Comparison of ENCODE assay signal across 28 mouse cellular contexts in the genomic region with DNA sequence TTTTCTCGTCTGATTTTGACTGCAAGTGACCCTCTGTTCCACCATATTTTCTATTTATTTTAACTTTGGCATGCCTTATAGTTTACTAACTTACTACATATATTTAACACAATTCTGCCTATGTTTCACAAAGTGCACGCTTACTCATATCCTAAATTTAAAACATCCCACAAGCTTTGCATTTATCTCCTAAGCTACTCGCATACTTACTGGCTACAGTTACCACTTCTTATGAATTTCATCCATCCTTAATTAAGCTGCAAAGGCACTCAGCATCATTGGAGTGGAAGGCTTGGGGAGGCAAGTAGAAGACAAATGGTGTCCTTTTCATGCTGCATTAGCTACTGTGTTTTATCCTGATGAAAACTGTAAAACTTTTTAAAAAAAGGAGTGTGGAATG. TPM values are rescaled to one million over a fixed set of nuclear protein-coding genes. Genes with fewer than 3 reads are reported as not detected.
A peak's percentile ranks its signal among the peaks of the same experiment; 100 is the strongest.
DNase-seq lines count a peak whose midpoint lies in the region; ATAC-seq and TF ChIP-seq lines count a peak whose summit lies in the region.
"Had no signal": no experiment of that assay in that cellular context is flagged by ENCODE, and none has a peak within 500 bp of the region (broad histone marks: within the 10 kb centered on the region; RNA-seq: fewer than 3 reads in every experiment).

No protein-coding gene starts in this region.

- H3K4me2 ChIP-seq in midbrain, embryonic 11.5 days = no peak overlapping the region
- H3K4me2 ChIP-seq in midbrain, postnatal 0 days (ENCODE audit: low read depth, low read length, poor library complexity, severe bottlenecking) = no peak overlapping the region
- H3K4me2 ChIP-seq: embryonic facial prominence, embryonic 13.5 days; forebrain, embryonic 12.5 days; forebrain, embryonic 15.5 days; heart, embryonic 11.5 days; hindbrain, embryonic 14.5 days had no signal

- no peak for TF ChIP-seq CTCF in midbrain, postnatal 0 days (IDR thresholded peaks at IDR 0.05)

- WGBS in midbrain, embryonic 11.5 days = 92% methylated on average over 3 of the region's 3 CpGs
- WGBS in midbrain, postnatal 0 days = 92% methylated on average over 3 of the region's 3 CpGs

- H3K36me3 ChIP-seq in midbrain, embryonic 11.5 days (ENCODE audit: control insufficient read depth, insufficient read depth, low read length) = no peaks in the 10 kb centered on the region
- no peaks in the 10 kb centered on the region for H3K36me3 ChIP-seq in midbrain, postnatal 0 days (ENCODE audit: insufficient read depth, low read length)
- H3K36me3 ChIP-seq: embryonic facial prominence, embryonic 13.5 days; forebrain, embryonic 12.5 days; forebrain, embryonic 15.5 days had no signal

- no peaks in the 10 kb centered on the region; the same call in 1 of the 2 replicates for H3K4me1 ChIP-seq in midbrain, embryonic 11.5 days (ENCODE audit: control insufficient read depth, insufficient read depth, low read length)
- no peaks in the 10 kb centered on the region for H3K4me1 ChIP-seq in midbrain, postnatal 0 days (ENCODE audit: insufficient read depth, low read length)

- no peak overlapping the region for H3K27ac ChIP-seq in midbrain, embryonic 11.5 days (ENCODE audit: low read depth, low read length)
- H3K27ac ChIP-seq in midbrain, postnatal 0 days (ENCODE audit: low read depth, low read length) = no peak overlapping the region
- H3K27ac ChIP-seq: embryonic facial prominence, embryonic 10.5 days; embryonic facial prominence, embryonic 13.5 days; forebrain, embryonic 12.5 days; forebrain, embryonic 15.5 days; gastrocnemius, adult 2 months; heart, adult 2 months; hindbrain, embryonic 14.5 days; hindbrain, postnatal 0 days had no signal

- peak; percentile 86 for ATAC-seq in frontal cortex, adult (ENCODE audit: low TSS enrichment)
- no peak for ATAC-seq in midbrain, embryonic 11.5 days (ENCODE audit: low FRiP score)
- no peak for ATAC-seq in midbrain, postnatal 0 days (ENCODE audit: low FRiP score)
- ATAC-seq: forebrain, embryonic 15.5 days; hindbrain, postnatal 0 days; inflammation-experienced regulatory T-cells, adult 6 months; intestine, embryonic 16.5 days had no signal

- no peak overlapping the region for H3K4me3 ChIP-seq in midbrain, embryonic 11.5 days (ENCODE audit: low read depth, low read length)
- H3K4me3 ChIP-seq in midbrain, postnatal 0 days (ENCODE audit: low read depth, low read length) = no peak overlapping the region
- H3K4me3 ChIP-seq: embryonic facial prominence, embryonic 10.5 days; embryonic facial prominence, embryonic 13.5 days; erythroblast, embryonic 14.5 days; forebrain, embryonic 12.5 days; forebrain, embryonic 15.5 days; gastrocnemius, adult 2 months; heart, adult 2 months had no signal

- no peak overlapping the region for H3K9ac ChIP-seq in midbrain, embryonic 11.5 days (ENCODE audit: low read length)
- no peak overlapping the region for H3K9ac ChIP-seq in midbrain, postnatal 0 days (replicated peaks; ENCODE audit: low read length, poor library complexity, severe bottlenecking)
- H3K9ac ChIP-seq: embryonic facial prominence, embryonic 13.5 days; forebrain, embryonic 12.5 days; forebrain, embryonic 15.5 days; hindbrain, embryonic 14.5 days had no signal

- no peaks in the 10 kb centered on the region for H3K9me3 ChIP-seq in midbrain, embryonic 11.5 days (ENCODE audit: control insufficient read depth, low read length)
- H3K9me3 ChIP-seq in midbrain, postnatal 0 days (ENCODE audit: low read length) = no peaks in the 10 kb centered on the region
- H3K9me3 ChIP-seq: embryonic facial prominence, embryonic 10.5 days; embryonic facial prominence, embryonic 13.5 days; forebrain, embryonic 12.5 days; forebrain, embryonic 15.5 days; G1E had no signal

- no peaks in the 10 kb centered on the region for H3K27me3 ChIP-seq in midbrain, embryonic 11.5 days (ENCODE audit: control insufficient read depth, insufficient read depth, low read length)
- H3K27me3 ChIP-seq in midbrain, postnatal 0 days (ENCODE audit: insufficient read depth, low read length) = no peaks in the 10 kb centered on the region
- H3K27me3 ChIP-seq: embryonic facial prominence, embryonic 13.5 days; forebrain, embryonic 12.5 days; forebrain, embryonic 15.5 days had no signal

- no peak for DNase-seq in frontal cortex, postnatal 14 days (ENCODE audit: low spot score in 2 of 2)
- peak; percentile 39 for DNase-seq in midbrain, embryonic 11.5 days (ENCODE audit: low spot score, missing footprints)
- DNase-seq in midbrain, postnatal 0 days (ENCODE audit: low spot score) = no peak
- DNase-seq in brain, adult 2 months (ENCODE audit: low read depth, low spot score) = peak; percentile 62
- no peak for DNase-seq in thymus, postnatal 0 days (ENCODE audit: low spot score)
- DNase-seq: adrenal gland, adult 2 months; adrenal gland, postnatal 14 days; cerebellum, adult 11-12 months; cerebellum, adult 8-10 months; cerebellum, postnatal 10 days; cerebellum, postnatal 36 days; embryo, embryonic 11 days; gastrocnemius, adult 2 months; gastrocnemius, postnatal 14 days; heart, adult 2 months; heart, postnatal 4 days had no signal

RNA-seq across cellular contexts. Expression of gene Arl14ep, which starts 2.2 kb away (rescaled TPM):
- polyA plus RNA-seq in midbrain, embryonic 11.5 days (2014; fragmentation: Nextera tagmentation; extraction: Ambion mirVana) = 57.5 and 63.0 TPM in 2 replicates
- 27.8 and 40.6 TPM in 2 replicates for total RNA-seq in midbrain, postnatal 0 days (2014; rRNA removed)
- 26.5 and 26.9 TPM in 2 replicates for polyA plus RNA-seq in midbrain, postnatal 0 days (2015; fragmentation: Nextera tagmentation; extraction: Ambion mirVana)
- polyA plus RNA-seq in thymus, postnatal 0 days (2015; fragmentation: Nextera tagmentation; extraction: Ambion mirVana) = 28.5 and 30.4 TPM in 2 replicates

Comparison
In these comparisons a context has a peak if more than half of its experiments do, and no peak if none do; other contexts are left out.
1. DNase-seq: peak in midbrain, embryonic 11.5 days (single experiment) and brain, adult 2 months (single experiment); none in frontal cortex, postnatal 14 days (0 of 2), midbrain, postnatal 0 days (single experiment) and thymus, postnatal 0 days (single experiment).